Mouse (Mus musculus): ENCODE results near the gene Ankrd60. TPM values are rescaled to one million over a fixed set of nuclear protein-coding genes. Genes with fewer than 3 reads are reported as not detected.
A peak's percentile ranks its signal among the peaks of the same experiment; 100 is the strongest.

Gene Ankrd60
- polyA plus RNA-seq, 1 experiment from 2014 or later: not detected

DNA sequence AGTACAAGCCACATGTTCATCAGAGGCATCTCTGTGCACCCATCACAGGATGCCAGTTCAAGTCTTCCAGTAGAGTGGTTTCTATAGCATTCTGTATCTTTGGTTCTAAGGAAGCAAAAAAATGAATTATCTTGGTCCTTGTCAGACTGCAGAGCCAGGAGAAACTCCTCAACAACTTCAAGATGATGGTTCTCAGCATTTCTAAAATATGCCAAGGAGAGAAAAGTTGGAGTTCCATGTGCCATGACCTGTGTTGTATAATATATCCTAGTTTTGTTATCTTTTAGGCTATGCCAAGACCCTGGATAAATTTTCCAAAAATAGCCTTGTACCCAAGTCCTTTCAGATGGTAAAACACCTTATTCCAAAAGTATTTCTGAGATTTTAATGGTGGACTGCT is 2.9 kb upstream of the Ankrd60 start:
- Histone ChIP-seq H3K9ac (no peak overlapping the region), H3K9me3 (no peaks in the 10 kb centered on the region), H3K4me1 (peaks cover 13% of the 10 kb centered on the region), H3K4me2 (no peak overlapping the region), H3K4me3 (no peak overlapping the region), H3K27ac (no peak overlapping the region), H3K36me3 (no peaks in the 10 kb centered on the region), H3K27me3 (peaks cover 39% of the 10 kb centered on the region)
- no peak for ATAC-seq (ENCODE audit: borderline replicate concordance, extremely low read depth, low FRiP score, low TSS enrichment)

- 20% methylated on average over 8 of the region's 8 CpGs for WGBS
- H3K36me3 ChIP-seq: no peaks in the 10 kb centered on the region
- H3K4me3 ChIP-seq: peak overlapping the region; percentile 40
- no peak overlapping the region for H3K9ac ChIP-seq
- no peak overlapping the region for H3K27ac ChIP-seq
- H3K9me3 ChIP-seq: no peaks in the 10 kb centered on the region
- 0 out of 2 replicates have a peak, but pooled peaks cover 10% of the 10 kb centered on the region for H3K4me1 ChIP-seq
- H3K27me3 ChIP-seq: peaks cover 15% of the 10 kb centered on the region; the same call in 1 of the 2 replicates
- H3K4me2 ChIP-seq: peak overlapping the region; percentile 85
- ATAC-seq (ENCODE audit: borderline replicate concordance, extremely low read depth, low FRiP score, low TSS enrichment): no peak
Measured at GRCm38 (mm10) chr2:173578595-173578994, 430 bp upstream of the Ankrd60 start.

GRCm38 (mm10) chr2:173564179-173564578 is 14.0 kb downstream of the Ankrd60 start:
- Histone ChIP-seq H3K4me3 (no peak overlapping the region), H3K27ac (0 out of 2 replicates have a peak overlapping the region, but pooled peaks have one; percentile 10), H3K9me3 (no peaks in the 10 kb centered on the region), H3K4me1 (peaks cover 2% of the 10 kb centered on the region; the same call in 1 of the 2 replicates), H3K9ac (no peak overlapping the region), H3K27me3 (no peaks in the 10 kb centered on the region), H3K36me3 (no peaks in the 10 kb centered on the region), H3K4me2 (no peak overlapping the region)
- ATAC-seq (ENCODE audit: borderline replicate concordance, extremely low read depth, low FRiP score, low TSS enrichment): no peak
- WGBS: 46% methylated on average over 9 of the region's 9 CpGs

DNA sequence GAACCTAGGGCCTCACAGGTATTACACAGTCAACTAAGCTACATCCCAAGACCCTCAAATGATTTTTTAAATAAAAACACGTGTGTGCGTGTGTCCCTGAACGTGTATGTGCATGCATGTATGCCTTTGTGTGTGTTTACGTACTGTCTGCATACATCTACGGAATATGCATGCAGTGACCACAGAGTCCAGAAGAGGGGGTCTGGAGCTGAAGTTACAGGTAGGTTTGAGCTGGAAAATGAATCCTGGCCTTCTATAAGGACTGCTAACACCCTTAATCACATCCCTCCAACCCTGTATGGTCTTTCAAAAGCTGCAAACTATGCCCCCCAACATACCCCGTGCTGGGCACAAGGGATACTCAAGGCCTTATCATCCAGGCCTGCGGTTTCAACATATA is 14.8 kb downstream of the Ankrd60 start:
- no peak overlapping the region for H3K9ac ChIP-seq

DNA sequence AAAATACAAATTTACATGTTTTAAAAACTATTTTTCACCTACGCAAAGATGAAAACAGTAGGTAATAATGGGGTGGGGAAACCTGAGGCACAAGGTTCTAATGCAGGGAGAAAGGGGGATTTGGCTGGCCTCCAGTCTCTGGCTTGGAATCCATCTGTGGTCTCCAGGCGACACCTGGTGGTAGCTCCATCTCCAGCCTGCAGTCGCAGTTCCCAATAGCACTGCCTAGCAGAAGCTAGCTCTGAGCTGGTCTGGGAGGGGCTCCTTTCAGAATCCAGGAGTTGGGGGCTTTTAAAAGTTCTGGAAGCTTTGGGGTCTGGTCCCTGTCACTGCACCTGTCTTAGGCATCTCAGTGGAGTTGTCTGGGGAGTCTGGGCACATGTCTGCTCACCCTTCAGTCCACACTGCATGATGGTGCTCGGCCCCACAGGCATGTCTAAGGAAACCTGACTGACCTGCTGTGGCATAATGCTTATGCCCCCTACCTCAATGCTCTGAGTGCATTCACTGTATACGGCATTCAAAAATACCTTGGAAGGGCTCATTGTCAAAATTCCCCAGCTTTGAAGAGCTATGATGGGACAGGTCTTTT is 16.2 kb downstream of the Ankrd60 start:
- no peaks in the 10 kb centered on the region for H3K36me3 ChIP-seq
- H3K9me3 ChIP-seq: no peaks in the 10 kb centered on the region
- no peak for ATAC-seq (ENCODE audit: borderline replicate concordance, extremely low read depth, low FRiP score, low TSS enrichment)
- no peak overlapping the region for H3K4me3 ChIP-seq
- H3K4me1 ChIP-seq: peaks cover 7% of the 10 kb centered on the region; the same call in 1 of the 2 replicates
- no peak overlapping the region for H3K9ac ChIP-seq
- H3K4me2 ChIP-seq: no peak overlapping the region
- H3K27ac ChIP-seq: no peak overlapping the region
- H3K27me3 ChIP-seq: no peaks in the 10 kb centered on the region
- 40% methylated on average over 5 of the region's 5 CpGs for WGBS

More for the DNA sequence above, 14.8 kb downstream of the Ankrd60 start:
- Histone ChIP-seq H3K9me3 (no peaks in the 10 kb centered on the region), H3K4me2 (no peak overlapping the region), H3K27me3 (no peaks in the 10 kb centered on the region), H3K27ac (no peak overlapping the region), H3K4me1 (peaks cover 7% of the 10 kb centered on the region; the same call in 1 of the 2 replicates), H3K36me3 (no peaks in the 10 kb centered on the region), H3K4me3 (no peak overlapping the region)
- ATAC-seq (ENCODE audit: borderline replicate concordance, extremely low read depth, low FRiP score, low TSS enrichment): no peak
- WGBS: 53% methylated on average over 7 of the region's 7 CpGs

- H3K27me3 ChIP-seq: no peaks in the 10 kb centered on the region; the same call in 1 of the 2 replicates
- peaks cover 7% of the 10 kb centered on the region; the same call in 1 of the 2 replicates for H3K4me1 ChIP-seq
- peak; percentile 75 for ATAC-seq (ENCODE audit: borderline replicate concordance, extremely low read depth, low FRiP score, low TSS enrichment)
- no peaks in the 10 kb centered on the region for H3K9me3 ChIP-seq
- no peak overlapping the region for H3K9ac ChIP-seq
- H3K36me3 ChIP-seq: no peaks in the 10 kb centered on the region
- H3K27ac ChIP-seq: peak overlapping the region; percentile 72
- H3K4me2 ChIP-seq: no peak overlapping the region
- 32% methylated on average over 12 of the region's 12 CpGs for whole genome bisulfite sequencing
- no peak overlapping the region for H3K4me3 ChIP-seq
Measured at GRCm38 (mm10) chr2:173558754-173559396, 19.3 kb downstream of the Ankrd60 start.

GRCm38 (mm10) chr2:173553863-173554262 is 24.3 kb downstream of the Ankrd60 start:
- Histone ChIP-seq H3K4me2 (no peak overlapping the region), H3K27ac (no peak overlapping the region), H3K9ac (no peak overlapping the region), H3K4me3 (no peak overlapping the region), H3K9me3 (no peaks in the 10 kb centered on the region), H3K4me1 (peaks cover 4% of the 10 kb centered on the region; the same call in 1 of the 2 replicates), H3K36me3 (no peaks in the 10 kb centered on the region), H3K27me3 (no peaks in the 10 kb centered on the region; the same call in 1 of the 2 replicates)
- ATAC-seq (ENCODE audit: borderline replicate concordance, extremely low read depth, low FRiP score, low TSS enrichment): 0 out of 2 replicates have a peak, but pooled peaks have one; percentile 24
- WGBS: 42% methylated on average over 9 of the region's 9 CpGs

DNA sequence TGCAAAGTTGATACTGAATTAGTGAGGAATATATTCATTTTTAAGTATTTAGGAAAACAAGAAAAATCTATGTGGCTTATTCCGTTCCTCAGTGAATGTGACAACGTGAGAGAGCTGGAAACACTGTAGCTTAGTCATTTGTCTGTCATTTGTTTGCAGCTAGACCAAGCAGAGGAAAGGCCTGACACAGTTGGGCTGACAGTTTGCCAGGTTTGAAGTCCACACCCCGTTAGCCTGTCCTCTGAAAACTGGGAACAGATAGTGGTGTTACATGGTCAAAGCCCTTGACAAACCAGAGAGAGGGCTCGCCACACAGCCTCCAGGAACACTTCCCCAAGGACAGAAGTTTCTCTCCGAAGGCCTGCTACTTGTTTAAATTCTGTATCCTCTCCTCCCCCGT is 27.5 kb downstream of the Ankrd60 start:
- H3K4me3 ChIP-seq: no peak overlapping the region
- H3K27me3 ChIP-seq: no peaks in the 10 kb centered on the region; the same call in 1 of the 2 replicates
- no peak overlapping the region for H3K4me2 ChIP-seq
- no peak overlapping the region for H3K27ac ChIP-seq
- H3K9me3 ChIP-seq: no peaks in the 10 kb centered on the region
- 46% methylated on average over 6 of the region's 6 CpGs for WGBS
- no peak overlapping the region for H3K9ac ChIP-seq
- no peaks in the 10 kb centered on the region for H3K36me3 ChIP-seq
- H3K4me1 ChIP-seq: no peaks in the 10 kb centered on the region
- ATAC-seq (ENCODE audit: borderline replicate concordance, extremely low read depth, low FRiP score, low TSS enrichment): no peak

DNA sequence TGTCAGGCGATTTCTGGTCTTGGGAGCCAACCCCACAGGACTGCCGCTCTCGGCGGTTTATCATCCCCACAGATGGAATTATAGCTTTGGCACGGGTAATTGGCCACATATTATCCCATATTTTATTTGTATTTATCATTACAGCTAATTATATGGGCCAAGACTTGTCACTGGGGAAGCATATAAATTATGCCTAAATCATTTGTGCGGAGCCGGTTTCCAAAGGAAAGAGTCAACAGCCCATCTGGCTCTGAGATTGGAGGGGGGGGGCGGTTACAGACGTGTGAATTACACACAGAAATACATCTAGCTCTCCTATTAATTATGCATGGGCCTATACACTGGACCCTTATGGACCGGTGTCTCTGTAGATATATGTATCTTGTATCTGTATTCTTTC is 28.9 kb downstream of the Ankrd60 start:
- Histone ChIP-seq H3K36me3 (no peaks in the 10 kb centered on the region), H3K27ac (no peak overlapping the region), H3K9ac (no peak overlapping the region), H3K4me1 (no peaks in the 10 kb centered on the region), H3K4me3 (no peak overlapping the region), H3K4me2 (no peak overlapping the region), H3K9me3 (no peaks in the 10 kb centered on the region), H3K27me3 (no peaks in the 10 kb centered on the region; the same call in 1 of the 2 replicates)
- 65% methylated on average over 10 of the region's 10 CpGs for WGBS
- ATAC-seq (ENCODE audit: borderline replicate concordance, extremely low read depth, low FRiP score, low TSS enrichment): no peak

DNA sequence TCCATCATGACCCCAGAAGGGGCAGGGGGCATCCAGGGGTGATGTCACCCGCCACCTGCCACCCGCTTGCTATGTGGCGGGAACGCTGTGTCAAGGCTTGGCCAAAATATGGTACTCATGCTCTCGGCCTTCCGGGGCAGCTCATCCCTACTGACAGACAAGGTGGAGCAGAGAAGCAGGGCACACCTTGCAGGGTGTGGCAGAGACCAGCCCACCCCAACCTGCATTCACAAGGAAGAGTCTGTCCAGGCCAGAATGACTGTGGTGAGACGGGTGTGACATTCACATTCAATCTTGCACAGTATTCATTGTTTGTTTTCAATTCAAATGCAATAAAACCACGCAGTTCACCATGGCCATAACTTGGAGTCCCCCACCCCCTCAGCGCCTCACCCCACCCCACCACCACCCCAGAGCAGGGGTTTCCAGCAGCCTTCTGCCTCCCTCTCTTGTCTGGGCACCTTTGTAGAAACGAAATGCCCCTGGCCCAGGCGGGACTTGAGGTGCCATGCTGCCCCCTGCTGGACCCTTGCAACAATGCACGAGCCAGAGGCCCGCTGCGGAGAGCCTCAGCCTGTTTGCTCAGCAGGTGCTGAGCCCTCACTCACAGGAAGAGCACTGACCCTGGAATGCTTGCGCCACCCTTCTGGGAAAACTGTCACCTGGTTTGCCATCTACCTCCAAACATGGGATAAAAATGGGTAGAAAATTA is 32.0 kb downstream of the Ankrd60 start:
- Histone ChIP-seq H3K9ac (no peak overlapping the region), H3K4me1 (no peaks in the 10 kb centered on the region), H3K36me3 (no peaks in the 10 kb centered on the region), H3K9me3 (no peaks in the 10 kb centered on the region), H3K4me3 (no peak overlapping the region), H3K27me3 (no peaks in the 10 kb centered on the region), H3K4me2 (no peak overlapping the region), H3K27ac (no peak overlapping the region)
- 45% methylated on average over 15 of the region's 15 CpGs for WGBS
- peak; percentile 63; the same call in 1 of the 2 replicates for ATAC-seq (ENCODE audit: borderline replicate concordance, extremely low read depth, low FRiP score, low TSS enrichment)

DNA sequence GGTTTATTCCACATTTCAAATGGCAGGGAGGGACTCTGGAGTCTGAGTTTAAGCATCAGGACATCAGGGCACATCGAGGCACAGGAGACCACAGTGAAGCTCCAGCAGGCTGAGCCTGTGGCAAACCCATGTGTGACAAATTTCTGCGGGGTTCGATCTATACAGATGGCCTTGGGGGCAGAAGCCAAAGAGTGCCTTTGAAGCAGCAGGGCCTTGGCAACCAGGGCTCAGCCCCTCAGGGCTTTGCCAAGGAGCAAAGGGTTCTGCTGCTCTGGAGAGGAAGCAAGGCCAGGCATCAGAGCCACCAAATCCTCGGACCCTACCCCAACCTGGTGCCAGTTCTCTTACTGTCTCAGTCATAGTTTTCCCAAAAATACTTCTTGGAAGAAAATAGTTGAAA is 35.4 kb downstream of the Ankrd60 start:
- H3K4me3 ChIP-seq: no peak overlapping the region
- H3K27ac ChIP-seq: no peak overlapping the region
- H3K9ac ChIP-seq: no peak overlapping the region
- no peaks in the 10 kb centered on the region for H3K27me3 ChIP-seq
- H3K4me1 ChIP-seq: no peaks in the 10 kb centered on the region
- no peaks in the 10 kb centered on the region for H3K36me3 ChIP-seq
- whole genome bisulfite sequencing: 85% methylated on average over 4 of the region's 4 CpGs
- no peaks in the 10 kb centered on the region for H3K9me3 ChIP-seq
- ATAC-seq (ENCODE audit: borderline replicate concordance, extremely low read depth, low FRiP score, low TSS enrichment): no peak
- H3K4me2 ChIP-seq: no peak overlapping the region

- H3K4me2 ChIP-seq: no peak overlapping the region
- H3K9ac ChIP-seq: no peak overlapping the region
- H3K4me3 ChIP-seq: no peak overlapping the region
- H3K36me3 ChIP-seq: no peaks in the 10 kb centered on the region
- no peaks in the 10 kb centered on the region for H3K27me3 ChIP-seq
- no peak for ATAC-seq (ENCODE audit: borderline replicate concordance, extremely low read depth, low FRiP score, low TSS enrichment)
- H3K4me1 ChIP-seq: no peaks in the 10 kb centered on the region
- WGBS: 61% methylated on average over 4 of the region's 4 CpGs
- H3K9me3 ChIP-seq: no peaks in the 10 kb centered on the region
- H3K27ac ChIP-seq: no peak overlapping the region
Measured at GRCm38 (mm10) chr2:173541748-173542147, 36.4 kb downstream of the Ankrd60 start.

Data from lung, embryonic 15.5 days (tissue).